Mouse (Mus musculus) megakaryocyte, embryonic 14.5 days (primary cell): Measurements from ENCODE around the gene Spint3. TPM values are rescaled to one million over a fixed set of nuclear protein-coding genes. Genes with fewer than 3 reads are reported as not detected.

Source experiments
- H3K27me3 ChIP-seq: replicated peaks from 2 replicates; pipeline ENCODE3; 2012; ENCODE audit warnings: inconsistent platforms
- H3K36me3 ChIP-seq: replicated peaks from 2 replicates; pipeline ENCODE3; 2012; ENCODE audit warnings: low read length, inconsistent platforms, mixed read lengths
- H3K4me1 ChIP-seq: 2 replicates; pipeline ENCODE4 v1.6.1; 2012; ENCODE audit warnings: inconsistent platforms
- H3K4me3 ChIP-seq: replicated peaks from 2 replicates; pipeline ENCODE3; 2012; ENCODE audit warnings: moderate library complexity, mild to moderate bottlenecking, inconsistent platforms
- H3K9me3 ChIP-seq: 2 replicates; pipeline ENCODE4 v1.6.1; 2012; ENCODE audit warnings: inconsistent platforms
- FLI1 ChIP-seq: IDR thresholded peaks from 2 replicates; pipeline ENCODE4 v1.6.1; 2012; ENCODE audit warnings: low read length, inconsistent platforms, mixed read lengths
- GATA1 ChIP-seq: IDR thresholded peaks from 3 replicates; pipeline ENCODE4 v1.6.1; 2012; ENCODE audit warnings: mixed read lengths, low read length, inconsistent platforms, borderline replicate concordance
- polyA plus RNA-seq: library from polyadenylated mRNA; stranded (reverse); fragments of >175 nt; gene quantifications from 2 replicates; pipeline ENCODE4 v1.2.3, GENCODE M21; 2012; ENCODE audit warnings: low replicate concordance; ENCODE audit not compliant: insufficient read depth

The Spint3 gene
- polyA plus RNA-seq, 1 experiment = not detected

GRCm38 (mm10) chr2:164550895-164551269 lies 22.4 kb downstream of the Spint3 start:
- Histone ChIP-seq H3K9me3 (0 out of 2 replicates have a peak, but pooled peaks cover 3% of the 10 kb centered on the region), H3K4me3 (no peak overlapping the region), H3K36me3 (no peaks in the 10 kb centered on the region), H3K27me3 (peaks cover 71% of the 10 kb centered on the region), H3K4me1 (no peaks in the 10 kb centered on the region)
- TF ChIP-seq GATA1 (no peak), FLI1 (no peak)

- TF ChIP-seq FLI1 (no peak), GATA1 (no peak)
Measured at GRCm38 (mm10) chr2:164549963-164550894, 23.0 kb downstream of the Spint3 start.

GRCm38 (mm10) chr2:164549338-164549737 lies 23.9 kb downstream of the Spint3 start:
- Histone ChIP-seq H3K4me1 (peaks cover 6% of the 10 kb centered on the region), H3K9me3 (0 out of 2 replicates have a peak, but pooled peaks cover 3% of the 10 kb centered on the region), H3K27me3 (peaks cover 73% of the 10 kb centered on the region), H3K36me3 (no peaks in the 10 kb centered on the region), H3K4me3 (no peak overlapping the region)
- TF ChIP-seq GATA1 (no peak), FLI1 (no peak)

More at GRCm38 (mm10) chr2:164549963-164550894, 23.0 kb downstream of the Spint3 start:
- no peaks in the 10 kb centered on the region for H3K36me3 ChIP-seq
- no peak overlapping the region for H3K4me3 ChIP-seq
- peaks cover 72% of the 10 kb centered on the region for H3K27me3 ChIP-seq
- H3K9me3 ChIP-seq = 0 out of 2 replicates have a peak, but pooled peaks cover 3% of the 10 kb centered on the region
- H3K4me1 ChIP-seq = no peaks in the 10 kb centered on the region

GRCm38 (mm10) chr2:164544454-164545097 lies 28.7 kb downstream of the Spint3 start:
- Histone ChIP-seq H3K27me3 (peaks cover 68% of the 10 kb centered on the region), H3K9me3 (peaks cover 22% of the 10 kb centered on the region), H3K4me3 (peak overlapping the region; percentile 28), H3K4me1 (peaks cover 10% of the 10 kb centered on the region), H3K36me3 (no peaks in the 10 kb centered on the region)
- TF ChIP-seq GATA1 = no peak
- TF ChIP-seq FLI1 = no peak

GRCm38 (mm10) chr2:164543745-164544144 lies 29.5 kb downstream of the Spint3 start:
- peaks cover 10% of the 10 kb centered on the region for H3K4me1 ChIP-seq
- peaks cover 67% of the 10 kb centered on the region for H3K27me3 ChIP-seq
- TF ChIP-seq FLI1 (no peak), GATA1 (no peak)
- peaks cover 22% of the 10 kb centered on the region for H3K9me3 ChIP-seq
- no peaks in the 10 kb centered on the region for H3K36me3 ChIP-seq
- no peak overlapping the region for H3K4me3 ChIP-seq

- H3K4me1 ChIP-seq = peaks cover 10% of the 10 kb centered on the region
- no peaks in the 10 kb centered on the region for H3K36me3 ChIP-seq
- no peak overlapping the region for H3K4me3 ChIP-seq
- peaks cover 66% of the 10 kb centered on the region for H3K27me3 ChIP-seq
- peaks cover 22% of the 10 kb centered on the region for H3K9me3 ChIP-seq
- TF ChIP-seq GATA1 (no peak), FLI1 (no peak)
Measured at GRCm38 (mm10) chr2:164542598-164542997, 30.7 kb downstream of the Spint3 start.

- peaks cover 10% of the 10 kb centered on the region for H3K4me1 ChIP-seq
- H3K9me3 ChIP-seq = peaks cover 22% of the 10 kb centered on the region
- peaks cover 66% of the 10 kb centered on the region for H3K27me3 ChIP-seq
- no peak overlapping the region for H3K4me3 ChIP-seq
- no peaks in the 10 kb centered on the region for H3K36me3 ChIP-seq
- TF ChIP-seq GATA1 = no peak
- no peak for TF ChIP-seq FLI1
Measured at GRCm38 (mm10) chr2:164542132-164542531, 31.1 kb downstream of the Spint3 start.

- no peak for TF ChIP-seq FLI1
- TF ChIP-seq GATA1 = no peak
- Histone ChIP-seq H3K27me3 (peaks cover 67% of the 10 kb centered on the region), H3K4me3 (no peak overlapping the region), H3K36me3 (no peaks in the 10 kb centered on the region), H3K4me1 (peaks cover 10% of the 10 kb centered on the region), H3K9me3 (peaks cover 22% of the 10 kb centered on the region)
Measured at GRCm38 (mm10) chr2:164540652-164541427, 32.4 kb downstream of the Spint3 start.

- no peak overlapping the region for H3K4me3 ChIP-seq
- TF ChIP-seq FLI1 = no peak
- TF ChIP-seq GATA1 = no peak
- H3K27me3 ChIP-seq = peaks cover 52% of the 10 kb centered on the region
- peaks cover 7% of the 10 kb centered on the region; the same call in 1 of the 2 replicates for H3K9me3 ChIP-seq
- H3K4me1 ChIP-seq = no peaks in the 10 kb centered on the region
- H3K36me3 ChIP-seq = no peaks in the 10 kb centered on the region
Measured at GRCm38 (mm10) chr2:164537003-164537402, 36.3 kb downstream of the Spint3 start.
